Mouse (Mus musculus) stomach, embryonic 14.5 days (tissue): ENCODE results near the gene Tnfrsf21. TPM values are rescaled to one million over a fixed set of nuclear protein-coding genes. Genes with fewer than 3 reads are reported as not detected.

Experiments used
- ATAC-seq: fragments of 200-750 bp; cut with Nextera tagmentation; 2 replicates; pipeline ENCODE4 v1.8.0; 2017; ENCODE audit warnings: low read depth, moderate TSS enrichment; ENCODE audit not compliant: insufficient number of reproducible peaks, insufficient read depth, low FRiP score
- H3K27ac ChIP-seq: fragments of 300-500 bp; sonication (generic); 2 replicates; pipeline ENCODE4 v1.5.1; 2014; ENCODE audit warnings: mild to moderate bottlenecking, low read length, moderate library complexity, mixed read lengths
- H3K27me3 ChIP-seq: fragments of 300-500 bp; sonication (generic); 2 replicates; pipeline ENCODE4 v1.6.1; 2014; ENCODE audit warnings: low read length, control low read depth, mixed read lengths; ENCODE audit not compliant: control insufficient read depth, insufficient read depth
- H3K36me3 ChIP-seq: fragments of 300-500 bp; sonication (generic); 2 replicates; pipeline ENCODE4 v1.6.1; 2014; ENCODE audit warnings: mild to moderate bottlenecking, control low read depth, low read length, moderate library complexity, mixed read lengths; ENCODE audit not compliant: control insufficient read depth, insufficient read depth
- H3K4me1 ChIP-seq: fragments of 300-500 bp; sonication (generic); 2 replicates; pipeline ENCODE4 v1.6.1; 2014; ENCODE audit warnings: low read length, control low read depth, mixed read lengths; ENCODE audit not compliant: control insufficient read depth, insufficient read depth
- H3K4me2 ChIP-seq: fragments of 300-500 bp; sonication (generic); replicated peaks from 2 replicates; pipeline ENCODE4 v1.6.1; 2014; ENCODE audit warnings: low read depth, low read length, control low read depth
- H3K4me3 ChIP-seq: fragments of 300-500 bp; sonication (generic); 2 replicates; pipeline ENCODE4 v1.5.1; 2014; ENCODE audit warnings: low read depth, low read length, control low read depth
- H3K9ac ChIP-seq: fragments of 300-500 bp; sonication (generic); replicated peaks from 2 replicates; pipeline ENCODE4 v1.6.1; 2014; ENCODE audit warnings: low read depth, mild to moderate bottlenecking, control low read depth, low read length, moderate library complexity, mixed read lengths
- H3K9me3 ChIP-seq: fragments of 300-500 bp; sonication (generic); 2 replicates; pipeline ENCODE4 v1.6.1; 2016; ENCODE audit warnings: low read depth, low read length, control low read depth; ENCODE audit not compliant: control insufficient read depth
- WGBS: fragments of 180-500 bp; shearing (Covaris S2); extraction: QIAGEN DNeasy Blood & Tissue Kit; methylation state at CpG from one replicate; pipeline ENCODE4 v1.1.7; 2014; 5-methylcytosine and 5-hydroxymethylcytosine counted together
- polyA plus RNA-seq: library from polyadenylated mRNA; unstranded; fragments of >200 nt; fragmentation: Nextera tagmentation; extraction: Ambion mirVana; gene quantifications from 2 replicates; pipeline ENCODE4 v1.2.1, GENCODE M21; 2014

Gene Tnfrsf21
- 30.4 and 31.2 TPM in 2 replicates for polyA plus RNA-seq

DNA sequence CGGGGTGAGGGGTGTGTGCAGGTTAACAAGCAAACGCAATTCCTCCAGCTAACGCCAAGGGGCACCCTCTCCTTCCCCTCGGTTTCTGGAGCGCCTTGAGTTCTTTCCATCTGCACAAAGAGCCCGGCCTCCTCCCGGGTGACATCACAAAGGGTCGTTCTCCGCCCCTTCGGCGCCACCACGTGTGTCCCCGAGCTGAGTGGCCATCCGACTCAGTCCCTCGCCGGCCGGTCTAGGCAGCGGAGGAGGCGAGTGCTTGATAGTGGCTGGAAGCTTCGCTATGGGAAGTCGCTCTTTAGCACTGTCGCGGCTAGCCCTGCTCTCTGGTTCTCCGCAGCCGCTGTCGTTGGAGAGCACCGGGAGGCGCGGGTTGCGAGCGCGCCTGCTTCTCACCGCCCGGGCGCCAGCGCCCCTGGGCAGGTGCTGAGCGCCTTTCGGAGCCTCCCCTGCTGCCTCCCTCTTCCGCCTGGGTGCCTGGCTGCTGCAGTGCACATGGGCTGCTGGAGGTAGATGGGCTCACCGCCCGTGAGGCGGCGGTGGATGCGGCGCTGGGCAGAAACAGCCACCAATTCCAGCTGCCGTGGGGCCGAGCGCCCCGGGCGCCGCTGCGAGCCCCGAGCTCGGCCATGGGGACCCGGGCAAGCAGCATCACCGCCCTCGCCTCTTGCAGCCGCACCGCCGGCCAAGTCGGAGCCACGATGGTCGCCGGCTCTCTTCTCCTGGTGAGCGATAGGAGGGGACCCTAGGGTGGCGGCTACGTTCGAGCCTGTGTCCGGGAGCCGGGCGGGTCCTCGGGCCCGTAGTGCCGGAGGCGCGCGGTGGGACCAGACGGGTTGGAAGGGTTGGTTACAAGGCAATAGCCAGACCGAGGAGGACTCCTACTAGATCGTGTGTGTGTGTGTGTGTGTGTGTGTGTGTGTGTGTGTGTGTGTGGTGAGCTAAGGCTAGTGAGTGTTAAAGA, at the start of gene Tnfrsf21:
Tnfrsf21 (plus strand) TSS at position 185 of the 961 bp plus-strand sequence.
- peak within 1 kb of the TSS; percentile 88 for H3K4me2 ChIP-seq
- H3K27me3 ChIP-seq = no peaks in the 10 kb centered on the region
- H3K27ac ChIP-seq = peak within 1 kb of the TSS; percentile 75
- no peaks in the 10 kb centered on the region for H3K9me3 ChIP-seq
- WGBS = under 1% methylated on average over 80 of the region's 80 CpGs
- H3K9ac ChIP-seq = peak within 1 kb of the TSS; percentile 67
- peak; percentile 92 for ATAC-seq
- H3K4me3 ChIP-seq = peak within 1 kb of the TSS; percentile 75
- H3K36me3 ChIP-seq = no peaks in the 10 kb centered on the region
- H3K4me1 ChIP-seq = 0 out of 2 replicates have a peak, but pooled peaks cover 2% of the 10 kb centered on the region

DNA sequence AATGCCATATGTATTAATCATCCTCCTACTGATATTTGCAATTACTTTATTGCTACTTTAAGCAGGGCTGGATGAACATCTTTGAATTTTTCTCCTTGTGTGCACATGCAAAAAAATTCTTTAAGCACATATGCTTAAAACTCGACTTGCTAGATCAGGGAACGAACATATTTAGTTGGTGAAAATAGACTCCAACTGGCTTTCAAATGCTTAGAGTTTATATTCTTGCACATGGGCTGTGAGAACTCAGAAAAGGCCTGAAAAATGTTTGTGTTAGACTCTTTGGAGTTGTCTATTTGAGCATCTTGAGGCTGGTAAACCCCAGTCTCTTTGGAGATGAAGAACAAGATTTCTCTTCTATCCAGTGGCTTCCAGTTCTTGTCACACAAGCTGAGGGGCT, 48.2 kb upstream of the Tnfrsf21 start:
- no peaks in the 10 kb centered on the region for H3K27me3 ChIP-seq
- no peaks in the 10 kb centered on the region for H3K4me1 ChIP-seq
- 82% methylated on average over 2 of the region's 2 CpGs for WGBS
- no peak overlapping the region for H3K9ac ChIP-seq
- no peak overlapping the region for H3K4me2 ChIP-seq
- H3K9me3 ChIP-seq = no peaks in the 10 kb centered on the region
- ATAC-seq = no peak
- no peak overlapping the region for H3K4me3 ChIP-seq
- H3K27ac ChIP-seq = no peak overlapping the region
- H3K36me3 ChIP-seq = no peaks in the 10 kb centered on the region

DNA sequence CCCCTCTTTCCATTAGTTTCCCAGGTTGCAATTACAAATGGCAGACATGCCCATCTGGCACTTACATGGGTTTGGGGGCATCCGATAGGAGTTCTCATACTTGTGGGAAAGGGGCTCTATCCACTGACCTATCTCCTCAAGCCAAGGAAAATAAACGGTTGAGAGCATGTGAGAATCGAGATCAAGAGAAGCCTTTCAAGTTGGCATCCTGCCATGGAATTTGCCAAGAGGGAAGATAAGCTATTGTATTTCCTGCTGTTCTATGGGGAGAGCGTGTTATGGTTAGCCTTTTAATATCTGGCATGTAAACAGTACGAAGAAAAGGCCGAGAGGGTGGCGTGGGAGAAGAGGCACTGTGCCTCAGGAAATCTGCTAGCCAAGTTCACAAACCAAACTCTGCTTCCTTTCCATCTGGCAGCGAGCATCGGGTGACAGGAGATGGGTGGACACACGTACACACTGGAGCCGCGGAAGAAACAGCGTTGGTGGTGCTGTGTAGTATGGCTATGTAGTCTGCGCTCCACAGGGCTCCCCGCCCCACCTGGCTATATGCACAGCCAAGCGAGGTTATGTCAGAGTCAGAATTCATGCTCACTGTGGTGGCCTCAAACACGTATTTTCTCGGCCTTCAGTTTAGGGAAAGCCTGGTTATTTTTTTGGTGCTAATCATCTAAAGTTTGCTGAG, 40.9 kb upstream of the Tnfrsf21 start:
- Histone ChIP-seq H3K4me3 (no peak overlapping the region), H3K4me1 (peaks cover 4% of the 10 kb centered on the region; the same call in 1 of the 2 replicates), H3K36me3 (no peaks in the 10 kb centered on the region), H3K9ac (no peak overlapping the region), H3K27ac (no peak overlapping the region), H3K27me3 (no peaks in the 10 kb centered on the region), H3K4me2 (no peak overlapping the region), H3K9me3 (no peaks in the 10 kb centered on the region)
- ATAC-seq = peak; percentile 23; the same call in 1 of the 2 replicates
- WGBS = 56% methylated on average over 18 of the region's 18 CpGs

DNA sequence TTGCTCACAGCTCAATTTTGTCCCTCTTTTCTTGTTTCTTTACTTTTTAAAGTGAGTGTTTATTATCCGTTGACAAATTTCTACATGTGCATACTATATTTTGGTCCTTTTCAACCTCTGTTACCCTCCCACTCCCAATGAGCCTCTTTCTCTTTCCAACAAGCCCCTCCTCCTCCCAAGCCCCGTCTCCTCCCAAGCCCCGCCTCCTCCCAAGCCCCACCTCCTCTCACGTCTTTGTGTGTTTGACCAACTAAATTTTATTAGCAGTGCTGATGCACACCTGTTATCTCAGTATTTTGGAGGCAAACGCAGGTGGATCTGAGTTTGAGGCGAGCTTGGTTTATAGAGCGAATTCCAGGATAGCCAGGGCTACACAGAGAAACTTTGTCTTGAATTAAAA, 38.6 kb upstream of the Tnfrsf21 start:
- Histone ChIP-seq H3K27ac (no peak overlapping the region), H3K4me1 (peaks cover 4% of the 10 kb centered on the region; the same call in 1 of the 2 replicates), H3K4me2 (no peak overlapping the region), H3K9ac (no peak overlapping the region), H3K36me3 (no peaks in the 10 kb centered on the region), H3K9me3 (no peaks in the 10 kb centered on the region), H3K27me3 (no peaks in the 10 kb centered on the region), H3K4me3 (no peak overlapping the region)
- WGBS = 63% methylated on average over 7 of the region's 7 CpGs
- no peak for ATAC-seq

DNA sequence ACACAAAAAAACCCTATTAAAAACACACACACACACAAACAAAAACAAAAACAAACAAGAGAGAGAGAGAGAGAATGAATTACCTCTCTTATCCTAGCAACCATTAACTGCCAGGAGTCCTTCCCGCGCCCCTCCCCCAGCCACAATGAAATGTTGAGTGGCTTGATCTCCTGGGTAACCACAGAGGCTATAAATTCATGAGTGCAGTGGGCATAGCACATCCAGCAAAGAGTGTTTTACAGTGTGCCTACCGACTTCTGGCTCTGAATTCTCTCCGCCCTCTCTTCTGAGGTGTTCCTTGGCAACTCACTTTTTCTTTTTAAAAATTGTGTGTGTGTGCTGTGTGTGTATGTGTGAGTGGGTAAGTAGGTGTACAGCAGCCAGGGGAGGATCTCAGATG, 38.0 kb upstream of the Tnfrsf21 start:
- WGBS = 77% methylated on average over 4 of the region's 4 CpGs

DNA sequence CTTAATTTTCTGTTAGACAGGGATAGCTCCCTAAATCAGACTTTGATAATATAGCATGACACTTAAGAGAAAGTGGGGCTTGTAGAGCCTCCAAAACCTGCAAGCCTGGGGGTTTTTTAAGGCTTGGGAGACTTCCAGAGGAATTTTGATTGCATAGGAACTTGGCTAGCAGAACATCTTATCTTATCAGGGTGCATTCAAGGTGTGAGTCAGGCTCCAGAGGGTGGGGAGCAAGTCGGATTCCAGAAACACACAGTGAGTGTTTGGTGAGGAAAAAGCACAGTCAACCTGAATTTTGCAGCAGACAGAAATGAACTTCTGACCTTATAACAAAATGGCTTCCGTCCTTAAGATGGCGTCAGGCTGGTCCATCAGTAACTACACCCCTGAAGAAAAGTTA, 34.5 kb upstream of the Tnfrsf21 start:
- Histone ChIP-seq H3K27me3 (no peaks in the 10 kb centered on the region), H3K9me3 (no peaks in the 10 kb centered on the region), H3K4me3 (no peak overlapping the region), H3K4me1 (no peaks in the 10 kb centered on the region), H3K4me2 (no peak overlapping the region), H3K9ac (no peak overlapping the region), H3K36me3 (no peaks in the 10 kb centered on the region), H3K27ac (no peak overlapping the region)
- WGBS = 54% methylated on average over 3 of the region's 3 CpGs
- ATAC-seq = peak; percentile 48; the same call in 1 of the 2 replicates

More for the DNA sequence above, 38.0 kb upstream of the Tnfrsf21 start:
- Histone ChIP-seq H3K36me3 (no peaks in the 10 kb centered on the region), H3K4me1 (peaks cover 4% of the 10 kb centered on the region; the same call in 1 of the 2 replicates), H3K4me2 (no peak overlapping the region), H3K9ac (no peak overlapping the region), H3K27ac (no peak overlapping the region), H3K4me3 (no peak overlapping the region), H3K9me3 (no peaks in the 10 kb centered on the region), H3K27me3 (no peaks in the 10 kb centered on the region)
- no peak for ATAC-seq

DNA sequence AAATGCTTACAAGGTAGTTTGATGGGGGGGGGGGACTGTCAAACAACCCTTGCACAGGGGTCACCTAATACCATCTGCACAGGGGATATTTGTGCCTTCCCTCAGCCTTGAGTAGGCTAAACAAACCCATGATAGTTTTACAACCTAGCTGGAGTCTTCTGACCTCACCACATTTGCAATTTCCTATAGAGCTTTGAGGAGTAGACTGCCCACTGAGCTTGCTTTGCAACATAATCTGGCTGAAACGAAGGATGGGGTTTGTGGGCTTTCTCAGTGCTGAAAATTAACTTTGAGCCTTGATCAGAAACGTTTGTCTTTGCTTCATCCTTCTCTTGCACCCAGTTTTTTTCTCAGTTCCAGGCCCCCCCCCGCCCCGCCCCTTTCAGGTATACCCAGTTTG, 33.8 kb upstream of the Tnfrsf21 start:
- no peak overlapping the region for H3K27ac ChIP-seq
- H3K36me3 ChIP-seq = no peaks in the 10 kb centered on the region
- H3K4me3 ChIP-seq = no peak overlapping the region
- H3K27me3 ChIP-seq = no peaks in the 10 kb centered on the region
- no peak overlapping the region for H3K4me2 ChIP-seq
- no peaks in the 10 kb centered on the region for H3K9me3 ChIP-seq
- no peaks in the 10 kb centered on the region for H3K4me1 ChIP-seq
- 62% methylated on average over 4 of the region's 4 CpGs for WGBS
- no peak for ATAC-seq
- no peak overlapping the region for H3K9ac ChIP-seq

DNA sequence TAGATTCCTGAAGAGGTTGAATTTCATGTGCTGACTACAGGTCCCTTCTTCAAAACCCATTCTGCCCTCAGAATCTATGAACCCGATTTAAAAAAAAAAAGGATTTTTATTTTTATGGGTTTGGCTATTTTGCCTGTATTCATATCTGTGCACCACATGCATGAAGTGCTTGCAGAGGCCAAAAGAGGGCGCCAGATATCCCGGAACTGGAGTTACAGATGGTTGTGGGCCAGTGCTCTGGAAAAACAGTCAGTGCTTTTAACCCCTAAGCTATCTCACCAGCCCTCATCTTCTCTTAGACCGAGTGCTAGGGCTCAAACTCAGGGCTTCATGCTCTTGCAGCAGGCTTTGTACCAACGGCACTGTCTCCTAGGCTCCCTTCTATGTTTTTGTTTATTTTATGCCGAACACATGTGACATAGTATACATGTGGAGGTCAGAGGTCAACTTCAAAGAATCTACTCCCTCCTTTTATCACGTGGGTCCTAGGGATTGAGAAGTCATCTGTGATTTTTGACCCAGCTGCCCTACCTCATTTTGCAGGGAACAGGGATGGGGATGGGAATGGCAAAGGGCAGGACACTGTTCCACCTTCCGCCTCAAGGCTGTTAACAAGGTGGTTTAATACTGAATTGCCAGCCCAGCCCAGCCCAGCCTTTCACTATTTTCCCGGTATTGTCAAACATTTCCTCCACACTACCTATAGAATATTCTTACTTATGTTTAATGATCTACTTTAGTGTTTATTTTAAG, 30.3 kb upstream of the Tnfrsf21 start:
- Histone ChIP-seq H3K4me1 (no peaks in the 10 kb centered on the region), H3K9ac (no peak overlapping the region), H3K27ac (no peak overlapping the region), H3K9me3 (no peaks in the 10 kb centered on the region), H3K4me3 (no peak overlapping the region), H3K4me2 (no peak overlapping the region), H3K27me3 (no peaks in the 10 kb centered on the region), H3K36me3 (no peaks in the 10 kb centered on the region)
- no peak for ATAC-seq
- WGBS = 31% methylated on average over 9 of the region's 9 CpGs
